Mouse (Mus musculus): ENCODE results near the gene Gpr18. TPM values are rescaled to one million over a fixed set of nuclear protein-coding genes. Genes with fewer than 3 reads are reported as not detected.
"Not testable (repeated sequence)": the region's sequence is repeated elsewhere in the genome, so short reads cannot be mapped to it uniquely, and the experiment has no call there.

Gpr18 gene
- polyA plus RNA-seq, 1 experiment from 2014 or later, result 0.59 TPM

DNA sequence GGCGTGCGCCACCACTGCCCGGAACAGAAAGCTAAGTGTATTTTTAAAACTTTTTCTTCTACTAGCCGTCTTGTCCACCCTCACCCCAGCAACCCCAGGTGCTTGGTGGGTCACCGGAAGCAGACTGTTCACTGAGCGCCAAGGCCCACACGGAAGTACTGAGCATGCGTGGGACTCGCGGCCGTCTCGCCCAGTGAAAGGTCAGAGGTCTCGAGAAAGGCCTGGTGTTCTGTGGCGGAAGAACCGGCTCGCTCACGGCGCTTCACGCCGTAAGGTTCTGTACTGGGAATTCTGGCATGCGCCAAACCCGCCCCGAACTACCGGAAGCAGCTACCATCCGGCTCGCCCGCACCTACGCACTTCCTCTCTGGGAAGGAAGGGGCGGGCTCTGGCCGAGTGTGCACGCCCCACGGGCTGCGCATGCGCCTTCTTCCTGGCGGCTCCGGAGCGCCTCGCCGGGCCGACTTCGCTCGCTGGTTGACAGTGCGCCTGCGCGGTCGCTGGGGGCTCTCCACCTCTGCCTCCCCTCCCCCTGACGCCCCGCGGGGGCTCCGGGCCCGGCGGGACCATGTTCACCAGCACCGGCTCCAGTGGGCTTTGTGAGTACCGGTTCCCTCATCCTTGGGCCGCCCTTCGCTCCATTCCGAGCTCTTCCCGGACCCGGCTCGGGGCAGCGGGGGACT, 37.3 kb downstream of the Gpr18 start, which contains the start of gene Ubac2:
Ubac2 (plus strand) TSS at position 445 of the 683 bp plus-strand sequence.
- peak; percentile 99 for ATAC-seq (ENCODE audit: low FRiP score)
- peak within 1 kb of the TSS; percentile 64 for H3K4me3 ChIP-seq (ENCODE audit: low read depth, low read length)
- under 1% methylated on average over 54 of the region's 61 CpGs for WGBS

DNA sequence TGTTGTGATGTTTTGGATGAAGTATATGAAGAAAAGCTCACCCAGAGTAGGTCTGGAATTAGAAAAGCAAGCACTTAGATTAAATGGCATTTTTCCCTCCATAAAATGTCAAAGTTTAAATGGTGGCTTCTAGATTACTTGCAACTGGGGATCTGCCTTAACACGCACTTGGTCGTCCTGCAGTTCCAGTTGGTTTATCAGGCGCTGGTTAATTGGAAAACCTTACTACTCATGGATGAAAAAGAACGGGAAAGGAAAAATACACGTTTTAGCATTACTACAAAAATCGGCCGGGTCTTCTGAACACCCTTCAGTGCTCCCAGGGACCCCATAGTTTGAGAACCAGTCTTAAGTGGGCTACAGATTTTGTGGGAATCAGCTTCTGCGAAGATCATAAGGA, 37.9 kb downstream of the Gpr18 start:
- Histone ChIP-seq H3K4me3 (ENCODE audit: low read depth, low read length) (peak overlapping the region; percentile 64), H3K27me3 (ENCODE audit: control insufficient read depth, insufficient read depth, low read length) (no peaks in the 10 kb centered on the region), H3K4me2 (replicated peaks; ENCODE audit: low read depth, low read length) (peak overlapping the region; percentile 86), H3K9ac (ENCODE audit: low read depth, low read length) (peak overlapping the region; percentile 79), H3K36me3 (ENCODE audit: control insufficient read depth, insufficient read depth, low read length) (no peaks in the 10 kb centered on the region), H3K27ac (ENCODE audit: low read depth, low read length) (peak overlapping the region; percentile 85; the same call in 1 of the 2 replicates), H3K9me3 (ENCODE audit: control insufficient read depth, low read length) (no peaks in the 10 kb centered on the region), H3K4me1 (replicated peaks; ENCODE audit: control insufficient read depth, insufficient read depth, low read length) (no peaks in the 10 kb centered on the region)
- 33% methylated on average over 8 of the region's 8 CpGs for WGBS
- no peak for ATAC-seq (ENCODE audit: low FRiP score)
- peak; percentile 6 for DNase-seq (ENCODE audit: low spot score)

More for the DNA sequence above, 37.3 kb downstream of the Gpr18 start, which contains the start of gene Ubac2:
- H3K4me1 ChIP-seq (replicated peaks; ENCODE audit: control insufficient read depth, insufficient read depth, low read length), result no peaks in the 10 kb centered on the region
- peak within 1 kb of the TSS; percentile 86 for H3K4me2 ChIP-seq (replicated peaks; ENCODE audit: low read depth, low read length)
- no peaks in the 10 kb centered on the region for H3K36me3 ChIP-seq (ENCODE audit: control insufficient read depth, insufficient read depth, low read length)
- no peaks in the 10 kb centered on the region for H3K9me3 ChIP-seq (ENCODE audit: control insufficient read depth, low read length)
- H3K27ac ChIP-seq (ENCODE audit: low read depth, low read length), result peak within 1 kb of the TSS; percentile 85
- peak; percentile 100 for DNase-seq (ENCODE audit: low spot score)
- H3K9ac ChIP-seq (ENCODE audit: low read depth, low read length), result peak within 1 kb of the TSS; percentile 79
- H3K27me3 ChIP-seq (ENCODE audit: control insufficient read depth, insufficient read depth, low read length), result no peaks in the 10 kb centered on the region

DNA sequence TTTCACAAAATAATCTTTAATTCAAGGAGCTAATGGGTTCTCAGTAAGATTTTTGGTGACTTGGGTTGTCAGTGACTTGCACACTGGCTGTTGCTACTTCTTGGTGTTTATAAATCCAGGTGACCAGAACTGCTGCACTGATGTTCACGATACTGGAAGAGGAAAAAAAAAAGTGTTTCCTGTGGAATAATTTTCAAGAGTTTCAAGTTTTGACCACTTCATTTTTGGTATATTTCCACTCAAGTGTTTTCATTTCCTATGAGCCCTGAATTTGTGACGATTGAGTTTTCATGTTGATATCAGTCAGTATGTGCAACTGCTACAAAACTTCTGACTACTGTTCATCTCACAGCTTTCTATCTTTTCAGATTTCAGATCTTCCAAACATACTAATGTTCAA, 38.7 kb downstream of the Gpr18 start:
- ATAC-seq (ENCODE audit: low FRiP score), result no peak
- WGBS, result 85% methylated on average over 2 of the region's 2 CpGs

DNA sequence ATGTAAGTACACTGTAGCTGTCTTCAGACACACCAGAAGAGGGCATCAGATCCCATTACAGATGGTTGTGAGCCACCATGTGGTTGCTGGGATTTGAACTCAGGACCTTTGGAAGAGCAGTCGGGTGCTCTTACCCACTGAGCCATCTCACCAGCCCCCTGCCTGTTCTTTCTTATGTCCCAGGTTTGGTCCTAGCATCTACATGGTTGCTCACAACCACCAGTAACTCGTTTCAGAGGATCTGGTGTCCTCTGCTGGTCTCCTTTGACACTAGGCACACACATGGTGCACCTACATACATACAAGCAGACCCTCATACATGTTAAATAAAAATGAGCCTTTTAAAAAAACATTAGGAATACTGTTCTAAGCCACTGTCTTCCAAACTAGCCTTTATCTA, 39.4 kb downstream of the Gpr18 start:
- not testable (repeated sequence) for H3K27ac ChIP-seq (ENCODE audit: low read depth, low read length); ATAC-seq (ENCODE audit: low FRiP score); H3K4me1 ChIP-seq (replicated peaks; ENCODE audit: control insufficient read depth, insufficient read depth, low read length); H3K9ac ChIP-seq (ENCODE audit: low read depth, low read length); H3K4me3 ChIP-seq (ENCODE audit: low read depth, low read length); H3K36me3 ChIP-seq (ENCODE audit: control insufficient read depth, insufficient read depth, low read length); DNase-seq (ENCODE audit: low spot score); H3K27me3 ChIP-seq (ENCODE audit: control insufficient read depth, insufficient read depth, low read length); H3K9me3 ChIP-seq (ENCODE audit: control insufficient read depth, low read length); H3K4me2 ChIP-seq (replicated peaks; ENCODE audit: low read depth, low read length)
- 61% methylated on average over 2 of the region's 2 CpGs for WGBS

More for the DNA sequence above, 38.7 kb downstream of the Gpr18 start:
- no peaks in the 10 kb centered on the region for H3K27me3 ChIP-seq (ENCODE audit: control insufficient read depth, insufficient read depth, low read length)
- H3K36me3 ChIP-seq (ENCODE audit: control insufficient read depth, insufficient read depth, low read length), result no peaks in the 10 kb centered on the region
- no peaks in the 10 kb centered on the region for H3K9me3 ChIP-seq (ENCODE audit: control insufficient read depth, low read length)
- no peak overlapping the region for H3K9ac ChIP-seq (ENCODE audit: low read depth, low read length)
- H3K27ac ChIP-seq (ENCODE audit: low read depth, low read length), result no peak overlapping the region
- DNase-seq (ENCODE audit: low spot score), result no peak
- no peak overlapping the region for H3K4me3 ChIP-seq (ENCODE audit: low read depth, low read length)
- no peak overlapping the region for H3K4me2 ChIP-seq (replicated peaks; ENCODE audit: low read depth, low read length)
- H3K4me1 ChIP-seq (replicated peaks; ENCODE audit: control insufficient read depth, insufficient read depth, low read length), result no peaks in the 10 kb centered on the region

DNA sequence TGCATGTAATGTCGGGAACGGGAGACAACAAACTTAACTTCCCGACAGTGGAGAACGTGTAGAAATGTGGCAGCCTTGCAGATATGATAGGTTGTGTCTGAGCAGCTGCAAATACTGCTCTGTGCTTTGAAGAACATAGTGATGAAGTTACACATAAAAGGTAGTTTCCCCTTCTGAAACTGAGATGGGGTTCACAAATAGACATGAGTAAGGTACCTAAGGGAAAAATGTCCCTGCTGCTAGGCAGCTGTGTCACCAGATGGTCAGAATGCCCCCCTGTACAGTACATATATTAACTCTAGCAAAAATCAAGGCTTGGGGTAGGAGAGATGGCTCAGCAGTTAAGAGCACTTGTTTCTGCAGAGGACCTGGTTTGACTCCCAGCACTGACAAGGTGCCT, 41.9 kb downstream of the Gpr18 start:
- Histone ChIP-seq H3K27me3 (ENCODE audit: control insufficient read depth, insufficient read depth, low read length) (no peaks in the 10 kb centered on the region), H3K4me2 (replicated peaks; ENCODE audit: low read depth, low read length) (no peak overlapping the region), H3K9ac (ENCODE audit: low read depth, low read length) (no peak overlapping the region), H3K9me3 (ENCODE audit: control insufficient read depth, low read length) (no peaks in the 10 kb centered on the region), H3K36me3 (ENCODE audit: control insufficient read depth, insufficient read depth, low read length) (no peaks in the 10 kb centered on the region), H3K27ac (ENCODE audit: low read depth, low read length) (no peak overlapping the region), H3K4me1 (replicated peaks; ENCODE audit: control insufficient read depth, insufficient read depth, low read length) (no peaks in the 10 kb centered on the region), H3K4me3 (ENCODE audit: low read depth, low read length) (no peak overlapping the region)
- WGBS, result 94% methylated on average over 4 of the region's 4 CpGs
- ATAC-seq (ENCODE audit: low FRiP score) (no peak), DNase-seq (ENCODE audit: low spot score) (no peak)

DNA sequence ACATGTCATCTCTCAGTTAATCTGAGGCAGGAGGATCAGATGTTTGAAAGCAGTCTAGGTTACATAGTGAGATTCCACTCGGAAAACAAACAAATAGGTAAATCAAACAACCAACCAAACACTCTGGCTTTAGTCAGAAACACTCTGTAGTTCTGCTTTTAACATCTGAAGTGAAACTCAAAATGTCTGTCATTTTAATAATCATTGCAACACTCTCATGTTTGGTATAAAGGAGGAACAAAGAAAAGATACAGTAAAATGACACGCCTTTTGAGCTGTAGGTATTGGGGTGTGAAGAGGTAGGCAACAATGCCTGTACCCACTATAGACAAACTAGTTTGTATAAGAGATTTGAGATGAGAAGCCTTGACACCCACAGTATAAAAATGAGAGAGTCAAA, 42.4 kb downstream of the Gpr18 start:
- 78% methylated on average over 2 of the region's 2 CpGs for WGBS
- H3K4me1 ChIP-seq (replicated peaks; ENCODE audit: control insufficient read depth, insufficient read depth, low read length), result no peaks in the 10 kb centered on the region
- H3K27me3 ChIP-seq (ENCODE audit: control insufficient read depth, insufficient read depth, low read length), result no peaks in the 10 kb centered on the region
- no peak overlapping the region for H3K4me3 ChIP-seq (ENCODE audit: low read depth, low read length)
- H3K9me3 ChIP-seq (ENCODE audit: control insufficient read depth, low read length), result no peaks in the 10 kb centered on the region
- no peak for ATAC-seq (ENCODE audit: low FRiP score)
- no peaks in the 10 kb centered on the region for H3K36me3 ChIP-seq (ENCODE audit: control insufficient read depth, insufficient read depth, low read length)
- no peak overlapping the region for H3K27ac ChIP-seq (ENCODE audit: low read depth, low read length)
- no peak overlapping the region for H3K4me2 ChIP-seq (replicated peaks; ENCODE audit: low read depth, low read length)
- H3K9ac ChIP-seq (ENCODE audit: low read depth, low read length), result no peak overlapping the region
- no peak for DNase-seq (ENCODE audit: low spot score)

DNA sequence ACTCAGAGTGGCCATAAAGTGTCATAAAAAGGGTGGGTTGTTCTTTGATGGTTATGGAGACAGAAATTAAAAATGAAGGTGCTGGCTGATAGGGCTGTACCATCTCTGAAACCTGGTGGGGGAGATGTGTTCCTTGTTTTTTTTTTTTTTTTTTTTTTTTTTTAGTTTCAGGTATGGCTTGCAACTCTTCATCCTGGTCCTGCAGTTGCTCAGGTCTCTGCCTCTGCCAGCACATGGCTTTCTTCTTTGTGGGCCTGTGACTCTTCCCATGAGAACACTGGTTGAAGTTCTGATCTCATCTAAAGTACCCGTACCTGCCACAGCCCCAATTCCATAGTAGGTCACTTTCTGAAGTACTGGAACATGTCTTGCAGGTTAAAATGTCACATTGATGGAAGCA, 42.8 kb downstream of the Gpr18 start:
- Histone ChIP-seq H3K9me3 (ENCODE audit: control insufficient read depth, low read length) (no peaks in the 10 kb centered on the region), H3K9ac (ENCODE audit: low read depth, low read length) (no peak overlapping the region), H3K4me2 (replicated peaks; ENCODE audit: low read depth, low read length) (no peak overlapping the region), H3K27me3 (ENCODE audit: control insufficient read depth, insufficient read depth, low read length) (no peaks in the 10 kb centered on the region), H3K36me3 (ENCODE audit: control insufficient read depth, insufficient read depth, low read length) (no peaks in the 10 kb centered on the region), H3K4me1 (replicated peaks; ENCODE audit: control insufficient read depth, insufficient read depth, low read length) (no peaks in the 10 kb centered on the region), H3K27ac (ENCODE audit: low read depth, low read length) (no peak overlapping the region), H3K4me3 (ENCODE audit: low read depth, low read length) (no peak overlapping the region)
- ATAC-seq (ENCODE audit: low FRiP score), result no peak
- no peak for DNase-seq (ENCODE audit: low spot score)
- WGBS, result 89% methylated on average over 1 of the region's 1 CpGs

DNA sequence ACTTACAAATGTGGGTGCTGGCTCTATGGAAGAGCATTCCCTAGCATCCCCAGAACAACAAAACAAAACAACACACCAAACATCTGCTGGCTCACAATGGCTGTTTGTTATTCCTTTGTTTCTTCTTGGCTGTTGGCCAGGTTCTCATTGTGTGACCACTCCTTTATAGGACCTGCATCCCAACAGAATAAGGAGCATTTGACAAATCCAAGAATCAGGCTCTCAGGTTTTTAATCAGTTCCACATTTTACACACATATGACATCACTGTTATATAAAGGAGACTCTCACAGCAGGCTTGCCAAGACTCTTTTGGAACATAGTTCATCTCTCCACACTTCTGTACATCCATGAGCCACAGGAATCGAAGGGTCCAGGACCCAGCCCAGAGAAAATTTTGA, 46.5 kb downstream of the Gpr18 start:
- H3K4me1 ChIP-seq (replicated peaks; ENCODE audit: control insufficient read depth, insufficient read depth, low read length), result no peaks in the 10 kb centered on the region
- no peaks in the 10 kb centered on the region for H3K9me3 ChIP-seq (ENCODE audit: control insufficient read depth, low read length)
- no peak for ATAC-seq (ENCODE audit: low FRiP score)
- no peak for DNase-seq (ENCODE audit: low spot score)
- no peak overlapping the region for H3K9ac ChIP-seq (ENCODE audit: low read depth, low read length)
- no peaks in the 10 kb centered on the region for H3K36me3 ChIP-seq (ENCODE audit: control insufficient read depth, insufficient read depth, low read length)
- no peaks in the 10 kb centered on the region for H3K27me3 ChIP-seq (ENCODE audit: control insufficient read depth, insufficient read depth, low read length)
- no peak overlapping the region for H3K27ac ChIP-seq (ENCODE audit: low read depth, low read length)
- 81% methylated on average over 1 of the region's 1 CpGs for whole genome bisulfite sequencing
- H3K4me2 ChIP-seq (replicated peaks; ENCODE audit: low read depth, low read length), result no peak overlapping the region
- H3K4me3 ChIP-seq (ENCODE audit: low read depth, low read length), result no peak overlapping the region

DNA sequence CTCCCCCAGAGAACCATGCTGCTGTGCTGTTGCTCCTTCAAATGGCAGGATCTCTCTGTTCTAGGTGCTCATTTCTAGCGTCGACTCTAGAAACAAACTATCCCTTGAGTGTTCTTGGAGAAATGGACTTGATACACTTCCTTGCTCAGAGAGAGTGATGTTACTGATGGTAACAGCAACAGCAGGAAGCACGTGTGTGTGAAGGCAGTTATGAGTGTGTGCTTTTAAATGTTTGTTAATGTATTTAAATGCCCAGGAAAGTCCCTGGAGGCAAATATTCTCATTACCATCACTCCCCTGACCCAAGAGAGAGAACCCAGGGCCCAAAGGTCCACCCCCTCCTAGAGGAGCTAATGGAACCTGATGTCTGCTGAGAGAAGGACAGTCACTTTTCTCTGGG, 49.0 kb downstream of the Gpr18 start:
- Histone ChIP-seq H3K4me3 (ENCODE audit: low read depth, low read length) (no peak overlapping the region), H3K4me2 (replicated peaks; ENCODE audit: low read depth, low read length) (no peak overlapping the region), H3K27ac (ENCODE audit: low read depth, low read length) (no peak overlapping the region), H3K27me3 (ENCODE audit: control insufficient read depth, insufficient read depth, low read length) (no peaks in the 10 kb centered on the region), H3K9me3 (ENCODE audit: control insufficient read depth, low read length) (no peaks in the 10 kb centered on the region), H3K36me3 (ENCODE audit: control insufficient read depth, insufficient read depth, low read length) (no peaks in the 10 kb centered on the region), H3K9ac (ENCODE audit: low read depth, low read length) (no peak overlapping the region), H3K4me1 (replicated peaks; ENCODE audit: control insufficient read depth, insufficient read depth, low read length) (no peaks in the 10 kb centered on the region)
- ATAC-seq (ENCODE audit: low FRiP score), result no peak
- 82% methylated on average over 3 of the region's 3 CpGs for WGBS
- DNase-seq (ENCODE audit: low spot score), result no peak
